Mouse (Mus musculus) olfactory bulb, adult 2 months (tissue): ENCODE measurements at regions not wholly inside any gene's neighbourhood (a gene's known extent, or its start where the extent isn't known, plus 50 kb on each side); places are given as distances from the start of the nearest gene placed in this dataset.

Experiments used
- CTCF ChIP-seq: fragments of 200-500 bp; IDR thresholded peaks from 2 replicates; pipeline ENCODE4 v1.5.1; 2012; ENCODE audit warnings: low read depth, mild to moderate bottlenecking, low read length, moderate library complexity; ENCODE audit not compliant: insufficient read depth
- POLR2A ChIP-seq: fragments of 200-500 bp; IDR thresholded peaks from 2 replicates; pipeline ENCODE4 v1.6.1; 2012; ENCODE audit warnings: mild to moderate bottlenecking, low read depth, low read length, moderate library complexity; ENCODE audit not compliant: insufficient read depth

- TF ChIP-seq CTCF (no peak), POLR2A (no peak)
These were observed 79.4 kb downstream of the Thnsl1 start for GRCm38 (mm10) chr2:21284881-21285280.
